Mouse (Mus musculus) CH12.LX (cell line): Measurements from ENCODE around the gene Anapc13.

ENCODE experiments used
- BHLHE40 ChIP-seq: IDR thresholded peaks from 2 replicates; pipeline ENCODE4 v1.6.1; 2011; ENCODE audit warnings: mild to moderate bottlenecking, low read depth, low read length, improper control_type of control experiment
- CTCF ChIP-seq, 2 experiments: IDR thresholded peaks in 1 of 2; conservative IDR thresholded peaks in 1 of 2; 2 replicates each; pipeline ENCODE4 v1.5.1; 2011 to 2012; ENCODE audit warnings: low read depth in 2 of 2, low read length in 2 of 2, improper control_type of control experiment in 1 of 2, inconsistent platforms in 1 of 2, mild to moderate bottlenecking in 1 of 2, moderate library complexity in 1 of 2
- EP300 ChIP-seq: IDR thresholded peaks from 2 replicates; pipeline ENCODE4 v1.6.1; 2011; ENCODE audit warnings: low read length, improper control_type of control experiment
- GABPA ChIP-seq: IDR thresholded peaks from 2 replicates; pipeline ENCODE4 v1.6.1; 2012; ENCODE audit warnings: low read depth, low read length, improper control_type of control experiment, inconsistent platforms; ENCODE audit not compliant: insufficient replicate concordance
- MAX ChIP-seq: IDR thresholded peaks from 2 replicates; pipeline ENCODE4 v1.6.1; 2011; ENCODE audit warnings: low read length, improper control_type of control experiment
- NELFE ChIP-seq: IDR thresholded peaks from 2 replicates; pipeline ENCODE4 v1.6.1; 2011; ENCODE audit warnings: low read depth, low read length, improper control_type of control experiment
- NRF1 ChIP-seq: IDR thresholded peaks from 2 replicates; pipeline ENCODE4 v1.6.1; 2014; ENCODE audit warnings: low read depth, mild to moderate bottlenecking, inconsistent platforms, low read length, improper control_type of control experiment, moderate library complexity
- PAX5 ChIP-seq: IDR thresholded peaks from 2 replicates; pipeline ENCODE4 v1.6.1; 2012; ENCODE audit warnings: low read length, inconsistent platforms, mixed read lengths
- POLR2A ChIP-seq: IDR thresholded peaks from 2 replicates; pipeline ENCODE4 v1.6.1; 2011; ENCODE audit warnings: low read depth, mild to moderate bottlenecking, improper control_type of control experiment, low read length
- RAD21 ChIP-seq: IDR thresholded peaks from 2 replicates; pipeline ENCODE4 v1.6.1; 2011; ENCODE audit warnings: low read depth, mild to moderate bottlenecking, low read length, improper control_type of control experiment, moderate library complexity
- USF1 ChIP-seq: IDR thresholded peaks from 2 replicates; pipeline ENCODE4 v1.6.1; 2014; ENCODE audit warnings: low read depth, mild to moderate bottlenecking, inconsistent platforms, low read length, improper control_type of control experiment
- ZKSCAN1 ChIP-seq: IDR thresholded peaks from 2 replicates; pipeline ENCODE4 v1.6.1; 2012; ENCODE audit warnings: low read depth, inconsistent platforms, low read length, improper control_type of control experiment, borderline replicate concordance
- ZMIZ1 ChIP-seq: IDR thresholded peaks from 2 replicates; pipeline ENCODE4 v1.6.1; 2012; ENCODE audit warnings: low read depth, mild to moderate bottlenecking, inconsistent platforms, low read length, improper control_type of control experiment

- TF ChIP-seq EP300 (no peak), PAX5 (no peak), ZKSCAN1 (no peak), POLR2A (no peak), ZMIZ1 (no peak), CTCF (conservative IDR thresholded peaks at IDR 0.05 in 1 of 2, IDR thresholded peaks at IDR 0.05 in 1 of 2; ENCODE audit: low read depth in 2 of 2, low read length in 2 of 2) (no peak), RAD21 (no peak), USF1 (no peak), NRF1 (no peak), GABPA (no peak), BHLHE40 (no peak), NELFE (no peak), MAX (no peak)
These were observed 5.6 kb downstream of the Anapc13 start for GRCm38 (mm10) chr9:102631589-102632147.
